Mouse (Mus musculus) CH12.LX (cell line): ENCODE data around the gene Ubap2.

Source experiments
- NRF1 ChIP-seq: IDR thresholded peaks from 2 replicates; pipeline ENCODE4 v1.6.1; 2014; ENCODE audit warnings: low read depth, mild to moderate bottlenecking, inconsistent platforms, low read length, improper control_type of control experiment, moderate library complexity
- POLR2A ChIP-seq: IDR thresholded peaks from 2 replicates; pipeline ENCODE4 v1.6.1; 2011; ENCODE audit warnings: low read depth, mild to moderate bottlenecking, improper control_type of control experiment, low read length
- USF1 ChIP-seq: IDR thresholded peaks from 2 replicates; pipeline ENCODE4 v1.6.1; 2014; ENCODE audit warnings: low read depth, mild to moderate bottlenecking, inconsistent platforms, low read length, improper control_type of control experiment

GRCm38 (mm10) chr4:41286420-41286819 lies 11.5 kb upstream of the Ubap2 start:
- no peak for TF ChIP-seq USF1
- TF ChIP-seq POLR2A = no peak
- TF ChIP-seq NRF1 = no peak
